In genomic region chrX:164283808-164284207, GRCm38 (mm10) we compare ENCODE assay signal across 24 mouse cellular contexts. TPM values are rescaled to one million over a fixed set of nuclear protein-coding genes. Genes with fewer than 3 reads are reported as not detected.
"Had no signal": no experiment of that assay in that cellular context is flagged by ENCODE, and none has a peak within 500 bp of the region (broad histone marks: within the 10 kb centered on the region; RNA-seq: fewer than 3 reads in every experiment).

No protein-coding gene starts in this region.

- H3K9me3 ChIP-seq: limb, embryonic 10.5 days; limb, embryonic 13.5 days; liver, embryonic 12.5 days; liver, embryonic 15.5 days; megakaryocyte, embryonic 14.5 days; midbrain, embryonic 10.5 days; midbrain, embryonic 13.5 days; neural tube, embryonic 13.5 days; stomach, embryonic 15.5 days had no signal

- H3K27me3 ChIP-seq: liver, embryonic 12.5 days; liver, embryonic 15.5 days; stomach, embryonic 15.5 days had no signal

- H3K4me3 ChIP-seq: limb, embryonic 10.5 days; limb, embryonic 13.5 days; liver, embryonic 12.5 days; liver, embryonic 15.5 days; megakaryocyte, embryonic 14.5 days; midbrain, embryonic 10.5 days; midbrain, embryonic 13.5 days; myocyte; neural tube, embryonic 13.5 days; stomach, embryonic 15.5 days had no signal

- H3K36me3 ChIP-seq: limb, embryonic 10.5 days; limb, embryonic 13.5 days; liver, embryonic 12.5 days; liver, embryonic 15.5 days; midbrain, embryonic 10.5 days; midbrain, embryonic 13.5 days; neural tube, embryonic 13.5 days; stomach, embryonic 15.5 days had no signal

- H3K9ac ChIP-seq: limb, embryonic 13.5 days; liver, embryonic 12.5 days; liver, embryonic 15.5 days; midbrain, embryonic 13.5 days; neural tube, embryonic 13.5 days; stomach, embryonic 15.5 days had no signal

- H3K27ac ChIP-seq: limb, embryonic 10.5 days; limb, embryonic 13.5 days; liver, embryonic 12.5 days; liver, embryonic 15.5 days; midbrain, embryonic 10.5 days; midbrain, embryonic 13.5 days; neural tube, embryonic 13.5 days; stomach, embryonic 15.5 days had no signal

- H3K4me1 ChIP-seq: limb, embryonic 10.5 days; limb, embryonic 13.5 days; liver, embryonic 12.5 days; liver, embryonic 15.5 days; megakaryocyte, embryonic 14.5 days; midbrain, embryonic 10.5 days; midbrain, embryonic 13.5 days; neural tube, embryonic 13.5 days; stomach, embryonic 15.5 days had no signal

- ATAC-seq: intestine, embryonic 16.5 days; liver, embryonic 12.5 days; midbrain, embryonic 13.5 days; midbrain, embryonic 16.5 days had no signal

- DNase-seq: kidney, adult 18-20 months; kidney, adult 9 months; kidney, postnatal 14 days; kidney, postnatal 4 days; liver; retina, postnatal 1 day; right cerebral cortex, postnatal 25 days; spleen, adult 18-20 months; thymus, adult 2 months; thymus, postnatal 25 days had no signal

- H3K4me2 ChIP-seq: limb, embryonic 13.5 days; liver, embryonic 12.5 days; liver, embryonic 15.5 days; midbrain, embryonic 13.5 days; neural tube, embryonic 13.5 days; stomach, embryonic 15.5 days had no signal

RNA-seq across cellular contexts. Expression of gene Pir, which starts 14.6 kb away (rescaled TPM):
- total RNA-seq: monocyte, adult 5-6 weeks; neutrophil, adult 5-6 weeks had no signal

RNA-seq across cellular contexts. Expression of gene Bmx, which starts 25.8 kb away (rescaled TPM):
- polyA plus RNA-seq: myocyte had no signal
